Comparison of ENCODE assay signal across 12 mouse cellular contexts in the genomic region with DNA sequence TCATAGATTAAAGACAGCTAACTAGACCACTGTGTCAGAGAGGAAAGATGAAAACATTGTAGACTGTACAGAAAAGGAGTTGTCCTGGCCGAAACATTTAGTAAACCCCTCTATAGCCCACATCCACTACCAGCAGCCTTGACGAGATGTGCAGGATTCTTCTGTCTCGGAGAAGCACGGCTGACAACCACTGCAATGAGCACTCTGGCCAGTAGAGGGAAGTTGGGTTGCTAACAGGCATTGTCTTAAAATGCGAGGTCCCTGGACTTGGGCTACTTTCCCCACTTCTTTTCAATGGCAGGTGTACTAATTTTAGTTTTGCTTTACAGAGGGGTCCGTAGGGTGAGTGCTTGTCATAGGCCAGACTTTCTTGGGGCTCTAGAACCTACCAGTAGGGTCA. TPM values are rescaled to one million over a fixed set of nuclear protein-coding genes. Genes with fewer than 3 reads are reported as not detected.
DNase-seq lines count a peak whose midpoint lies in the region; ATAC-seq and TF ChIP-seq lines count a peak whose summit lies in the region.
"Had no signal": no experiment of that assay in that cellular context is flagged by ENCODE, and none has a peak within 500 bp of the region (broad histone marks: within the 10 kb centered on the region; RNA-seq: fewer than 3 reads in every experiment).

No protein-coding gene starts in this region.

- 73% methylated on average over 6 of the region's 6 CpGs for WGBS in liver, postnatal 0 days (ENCODE audit: insufficient replicate concordance)
- 70% methylated on average over 6 of the region's 6 CpGs for WGBS in liver, embryonic 11.5 days

- no peak for TF ChIP-seq POLR2A in cortical plate, adult 2 months (IDR thresholded peaks at IDR 0.05; ENCODE audit: extremely low read depth, insufficient read depth, low read length)

- DNase-seq in gastrocnemius, postnatal 10 days, result peak; percentile 32
- no peak for DNase-seq in gastrocnemius, postnatal 4 days (ENCODE audit: low spot score in 2 of 2)
- DNase-seq in liver, postnatal 0 days, result no peak
- no peak for DNase-seq in liver, embryonic 11.5 days (ENCODE audit: low spot score)
- DNase-seq in ES-CJ7 (ENCODE audit: low read depth, low spot score), result peak; percentile 50
- DNase-seq in B cell, adult 2 months, result no peak
- no peak for DNase-seq in layer of hippocampus, adult 9-11 months
- DNase-seq: thymus, postnatal 14 days had no signal

- ATAC-seq in liver, postnatal 0 days, result no peak
- no peak for ATAC-seq in liver, embryonic 11.5 days (replicated peaks; ENCODE audit: low FRiP score)
- ATAC-seq: hindbrain, embryonic 16.5 days had no signal

- TF ChIP-seq CTCF in liver, postnatal 0 days (IDR thresholded peaks at IDR 0.05; ENCODE audit: low read depth), result peak; percentile 51
- peak; percentile 50 for TF ChIP-seq CTCF in cortical plate, adult 2 months (IDR thresholded peaks at IDR 0.05; ENCODE audit: extremely low read depth, insufficient read depth, low read length)

- TF ChIP-seq EP300 in liver, postnatal 0 days (IDR thresholded peaks at IDR 0.05; ENCODE audit: low read depth), result no peak

- H3K4me1 ChIP-seq in liver, postnatal 0 days (ENCODE audit: insufficient read depth), result peaks cover 2% of the 10 kb centered on the region; the same call in 1 of the 2 replicates
- H3K4me1 ChIP-seq in liver, embryonic 11.5 days (replicated peaks; ENCODE audit: control insufficient read depth, insufficient read depth, low read length), result no peaks in the 10 kb centered on the region
- no peaks in the 10 kb centered on the region for H3K4me1 ChIP-seq in cortical plate, adult 2 months (ENCODE audit: control insufficient read depth, insufficient read depth, low read length)

- H3K27me3 ChIP-seq in liver, postnatal 0 days (ENCODE audit: insufficient read depth, low read length), result no peaks in the 10 kb centered on the region
- no peaks in the 10 kb centered on the region for H3K27me3 ChIP-seq in liver, embryonic 11.5 days (replicated peaks; ENCODE audit: control insufficient read depth, insufficient read depth, low read length)

- no peak overlapping the region for H3K4me3 ChIP-seq in liver, postnatal 0 days (ENCODE audit: low read depth, low read length)
- H3K4me3 ChIP-seq in liver, embryonic 11.5 days (ENCODE audit: low read depth, low read length), result no peak overlapping the region
- no peak overlapping the region for H3K4me3 ChIP-seq in cortical plate, adult 2 months (ENCODE audit: insufficient read depth, low read length)

- H3K4me2 ChIP-seq in liver, postnatal 0 days (ENCODE audit: low read depth, low read length), result no peak overlapping the region
- H3K4me2 ChIP-seq in liver, embryonic 11.5 days, result no peak overlapping the region
- H3K4me2 ChIP-seq: midbrain, embryonic 11.5 days had no signal

- H3K9me3 ChIP-seq in liver, postnatal 0 days (ENCODE audit: low read length), result no peaks in the 10 kb centered on the region
- no peaks in the 10 kb centered on the region for H3K9me3 ChIP-seq in liver, embryonic 11.5 days (ENCODE audit: control insufficient read depth, low read length)

- H3K36me3 ChIP-seq in liver, postnatal 0 days (replicated peaks; ENCODE audit: insufficient read depth, low read length), result peaks cover 77% of the 10 kb centered on the region
- peaks cover 58% of the 10 kb centered on the region for H3K36me3 ChIP-seq in liver, embryonic 11.5 days (ENCODE audit: control insufficient read depth, insufficient read depth, low read length)

- H3K9ac ChIP-seq in liver, postnatal 0 days (replicated peaks), result no peak overlapping the region
- no peak overlapping the region for H3K9ac ChIP-seq in liver, embryonic 11.5 days (ENCODE audit: low read depth, low read length)

- no peak overlapping the region for H3K27ac ChIP-seq in liver, postnatal 0 days (ENCODE audit: low read depth)
- no peak overlapping the region for H3K27ac ChIP-seq in liver, embryonic 11.5 days (ENCODE audit: low read depth, low read length)
- no peak overlapping the region for H3K27ac ChIP-seq in cortical plate, adult 2 months (ENCODE audit: insufficient read depth, low read length)

RNA-seq across cellular contexts. Expression of a gene that starts 30.9 kb away (rescaled TPM):
- total RNA-seq in gastrocnemius, postnatal 10 days (2021), result 10 to 100 TPM; 40.5 to 49.5 TPM
- total RNA-seq in gastrocnemius, postnatal 4 days (2021), result 10 to 100 TPM; 46.5 to 58.0 TPM
- 40.7 and 46.3 TPM in 2 replicates for polyA plus RNA-seq in liver, postnatal 0 days (2015; fragmentation: Nextera tagmentation; extraction: Ambion mirVana)
- 126 and 139 TPM in 2 replicates for polyA plus RNA-seq in liver, embryonic 11.5 days (2014; fragmentation: Nextera tagmentation; extraction: Ambion mirVana)
- 162 and 169 TPM in 2 replicates for polyA plus RNA-seq in cortical plate, adult 2 months (2012; rRNA removed)

RNA-seq across cellular contexts. Expression of a gene that starts 40.4 kb away (rescaled TPM):
- under 1 TPM; 0.42 to 0.56 TPM for total RNA-seq in gastrocnemius, postnatal 10 days (2021)
- 1 to 10 TPM; 1.9 to 2.8 TPM for total RNA-seq in gastrocnemius, postnatal 4 days (2021)
- polyA plus RNA-seq in liver, postnatal 0 days (2015; fragmentation: Nextera tagmentation; extraction: Ambion mirVana), result 0.58 and 0.66 TPM in 2 replicates
- 0.75 and 1.3 TPM in 2 replicates for polyA plus RNA-seq in liver, embryonic 11.5 days (2014; fragmentation: Nextera tagmentation; extraction: Ambion mirVana)
- polyA plus RNA-seq in cortical plate, adult 2 months (2012; rRNA removed), result 83.2 and 86.6 TPM in 2 replicates
- total RNA-seq: gastrocnemius, adult 8-10 months had no signal

RNA-seq across cellular contexts. Expression of a gene that starts 47.6 kb away (rescaled TPM):
- total RNA-seq in gastrocnemius, postnatal 10 days (2021), result 10 to 100 TPM; 12.9 to 15.5 TPM
- total RNA-seq in gastrocnemius, postnatal 4 days (2021), result 10 to 100 TPM; 25.1 to 28.5 TPM
- 14.9 TPM in 2 replicates for polyA plus RNA-seq in liver, postnatal 0 days (2015; fragmentation: Nextera tagmentation; extraction: Ambion mirVana)
- polyA plus RNA-seq in liver, embryonic 11.5 days (2014; fragmentation: Nextera tagmentation; extraction: Ambion mirVana), result 41.9 and 46.5 TPM in 2 replicates
- 91.6 and 98.8 TPM in 2 replicates for polyA plus RNA-seq in cortical plate, adult 2 months (2012; rRNA removed)

Comparison
In these comparisons a context has a peak if more than half of its experiments do, and no peak if none do; other contexts are left out.
1. DNase-seq: peak in gastrocnemius, postnatal 10 days (single experiment) and ES-CJ7 (single experiment); none in gastrocnemius, postnatal 4 days (0 of 2), liver, postnatal 0 days (single experiment), liver, embryonic 11.5 days (single experiment), B cell, adult 2 months (0 of 2) and layer of hippocampus, adult 9-11 months (single experiment).
2. RNA of a gene that starts 40.4 kb away (polyA plus RNA-seq): 83.2 to 86.6 TPM in cortical plate, adult 2 months; 0.75 to 1.3 TPM in liver, embryonic 11.5 days and 0.58 to 0.66 TPM in liver, postnatal 0 days; every median in the first group is over 10 times any median in the second.